Mouse (Mus musculus) erythroblast, embryonic 14.5 days (primary cell): Measurements from ENCODE around the gene Nr2e1. TPM values are rescaled to one million over a fixed set of nuclear protein-coding genes. Genes with fewer than 3 reads are reported as not detected.
A peak's percentile ranks its signal among the peaks of the same experiment; 100 is the strongest.

Source experiments
- H3K27me3 ChIP-seq: 2 replicates; pipeline ENCODE4 v1.6.1; 2012; ENCODE audit warnings: inconsistent platforms; ENCODE audit not compliant: control insufficient read depth
- H3K36me3 ChIP-seq: 2 replicates; pipeline ENCODE4 v1.6.1; 2012; ENCODE audit warnings: mild to moderate bottlenecking, inconsistent platforms; ENCODE audit not compliant: control insufficient read depth
- H3K4me1 ChIP-seq: 2 replicates; pipeline ENCODE4 v1.6.1; 2012; ENCODE audit warnings: inconsistent platforms; ENCODE audit not compliant: control insufficient read depth
- H3K4me3 ChIP-seq: replicated peaks from 2 replicates; pipeline ENCODE3; 2012; ENCODE audit warnings: moderate library complexity, mild to moderate bottlenecking, inconsistent platforms
- H3K9me3 ChIP-seq: 2 replicates; pipeline ENCODE4 v1.6.1; 2012; ENCODE audit warnings: low read length, inconsistent platforms, mixed read lengths; ENCODE audit not compliant: control insufficient read depth
- GATA1 ChIP-seq: IDR thresholded peaks from 2 replicates; pipeline ENCODE4 v1.6.1; 2012; ENCODE audit warnings: low read length, inconsistent platforms, mixed read lengths
- TAL1 ChIP-seq: IDR thresholded peaks from 3 replicates; pipeline ENCODE4 v1.6.1; 2012; ENCODE audit warnings: low read length, inconsistent platforms, mixed read lengths
- polyA plus RNA-seq: library from polyadenylated mRNA; stranded (reverse); fragments of >175 nt; gene quantifications from 2 replicates; pipeline ENCODE4 v1.2.3, GENCODE M21; 2012

Nr2e1 gene
- polyA plus RNA-seq, result not detected in 2 replicates

GRCm38 (mm10) chr10:42583157-42583872 lies at the start of gene Nr2e1, which contains the start of gene Ostm1:
Gene Nr2e1, minus strand, starts transcription at chr10:42583632.
Gene Ostm1, plus strand, starts transcription at chr10:42583822.
- Histone ChIP-seq H3K9me3 (peaks cover 41% of the 10 kb centered on the region), H3K36me3 (no peaks in the 10 kb centered on the region), H3K27me3 (peaks cover 100% of the 10 kb centered on the region), H3K4me3 (no peak within 1 kb of the TSS), H3K4me1 (peaks cover 5% of the 10 kb centered on the region)
- no peak for TF ChIP-seq TAL1
- TF ChIP-seq GATA1, result no peak

DNA sequence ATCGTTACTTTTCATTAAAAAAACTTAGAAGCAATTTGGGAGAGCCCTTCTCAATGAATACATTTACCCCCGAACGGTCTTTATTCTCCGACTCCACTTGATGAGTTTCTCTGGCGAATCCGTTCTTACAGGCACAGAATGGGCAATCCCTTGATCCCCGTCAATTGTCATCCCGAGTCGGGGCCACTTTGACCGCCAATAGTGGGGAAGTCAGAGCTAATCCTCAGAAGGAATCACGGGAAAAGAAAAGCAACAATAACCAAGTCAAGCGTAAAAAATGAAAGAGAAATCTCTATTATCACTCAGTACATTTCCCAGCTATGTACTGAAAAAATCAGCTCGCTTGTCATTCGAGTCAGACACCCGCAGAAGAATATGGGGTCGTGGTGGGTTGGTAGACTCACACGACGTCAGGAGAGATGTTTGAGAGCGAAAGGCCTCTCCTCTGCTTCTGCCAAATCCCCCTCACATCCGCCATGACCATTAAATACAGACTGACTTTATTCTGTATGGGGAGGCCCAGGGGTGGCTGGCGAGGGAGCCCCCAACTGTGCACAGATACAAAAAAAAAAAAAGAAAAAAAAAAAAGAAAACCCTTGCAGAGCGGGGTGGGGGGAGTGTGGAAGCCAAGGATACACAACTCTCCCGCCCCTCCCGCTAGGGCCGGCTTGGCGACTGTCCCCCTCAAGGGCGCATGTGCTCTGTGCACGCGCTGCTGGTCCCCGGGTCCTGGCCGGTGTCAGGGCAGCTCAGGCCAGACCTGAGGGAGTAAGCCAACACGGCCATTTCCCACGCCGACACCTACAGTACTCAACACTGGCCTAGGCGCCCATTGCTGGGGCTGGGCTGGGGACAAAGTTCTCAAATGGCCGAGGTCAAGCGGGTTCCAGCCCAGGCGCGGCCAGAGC lies 49.3 kb upstream of the Nr2e1 start:
- Histone ChIP-seq H3K27me3 (peaks cover 100% of the 10 kb centered on the region), H3K9me3 (peaks cover 18% of the 10 kb centered on the region), H3K36me3 (no peaks in the 10 kb centered on the region), H3K4me3 (peak overlapping the region; percentile 37), H3K4me1 (peaks cover 22% of the 10 kb centered on the region)
- TF ChIP-seq TAL1, result no peak
- no peak for TF ChIP-seq GATA1

DNA sequence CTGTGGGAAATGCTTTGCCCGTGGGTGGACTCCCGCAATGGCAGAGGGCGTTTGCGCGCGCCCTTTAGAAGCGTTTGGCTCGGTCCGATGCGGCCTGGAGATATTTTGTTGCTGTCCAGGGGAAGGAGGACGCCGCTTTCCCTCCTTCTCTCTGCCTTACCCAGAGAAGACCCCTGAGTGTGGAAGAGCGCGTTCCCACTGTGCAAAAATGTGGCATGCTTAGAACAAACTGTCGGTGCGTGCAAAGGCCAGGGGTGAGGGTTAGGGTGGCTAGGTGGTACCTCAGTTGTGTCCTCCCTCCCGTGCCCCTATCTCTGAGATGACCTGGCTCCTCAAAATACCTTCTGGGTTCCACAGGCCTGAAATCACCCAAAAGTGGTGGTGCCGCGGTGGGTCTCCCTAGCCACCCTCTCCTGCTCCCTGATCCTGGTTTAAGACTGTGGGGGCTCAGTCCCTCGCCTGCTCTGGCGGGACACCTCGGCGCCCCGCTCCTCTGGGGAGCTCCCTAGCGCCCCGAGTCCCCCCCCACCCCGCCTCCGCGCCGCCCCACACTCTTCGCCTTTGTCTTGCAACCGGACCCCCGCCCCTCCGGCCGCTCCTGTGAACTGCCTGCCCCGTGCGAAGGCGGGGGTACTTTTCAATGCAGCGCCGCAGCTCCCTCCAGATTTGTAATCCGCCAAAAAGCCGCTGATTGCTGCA lies 48.5 kb upstream of the Nr2e1 start:
- TF ChIP-seq TAL1 (no peak), GATA1 (no peak)
- peaks cover 100% of the 10 kb centered on the region for H3K27me3 ChIP-seq

GRCm38 (mm10) chr10:42630596-42631355 lies 47.3 kb upstream of the Nr2e1 start:
- Histone ChIP-seq H3K4me1 (peaks cover 35% of the 10 kb centered on the region), H3K36me3 (no peaks in the 10 kb centered on the region), H3K27me3 (peaks cover 99% of the 10 kb centered on the region), H3K4me3 (no peak overlapping the region), H3K9me3 (peaks cover 23% of the 10 kb centered on the region)
- TF ChIP-seq GATA1, result no peak
- TF ChIP-seq TAL1, result no peak

More for the DNA sequence above, 48.5 kb upstream of the Nr2e1 start:
- Histone ChIP-seq H3K9me3 (peaks cover 16% of the 10 kb centered on the region), H3K4me3 (no peak overlapping the region), H3K36me3 (no peaks in the 10 kb centered on the region), H3K4me1 (peaks cover 27% of the 10 kb centered on the region)

- H3K9me3 ChIP-seq, result peaks cover 10% of the 10 kb centered on the region
- peaks cover 83% of the 10 kb centered on the region for H3K27me3 ChIP-seq
- peaks cover 47% of the 10 kb centered on the region for H3K4me1 ChIP-seq
- H3K36me3 ChIP-seq, result no peaks in the 10 kb centered on the region
- TF ChIP-seq TAL1 (no peak), GATA1 (no peak)
- H3K4me3 ChIP-seq, result no peak overlapping the region
Observed at GRCm38 (mm10) chr10:42625907-42626306, 42.5 kb upstream of the Nr2e1 start.

DNA sequence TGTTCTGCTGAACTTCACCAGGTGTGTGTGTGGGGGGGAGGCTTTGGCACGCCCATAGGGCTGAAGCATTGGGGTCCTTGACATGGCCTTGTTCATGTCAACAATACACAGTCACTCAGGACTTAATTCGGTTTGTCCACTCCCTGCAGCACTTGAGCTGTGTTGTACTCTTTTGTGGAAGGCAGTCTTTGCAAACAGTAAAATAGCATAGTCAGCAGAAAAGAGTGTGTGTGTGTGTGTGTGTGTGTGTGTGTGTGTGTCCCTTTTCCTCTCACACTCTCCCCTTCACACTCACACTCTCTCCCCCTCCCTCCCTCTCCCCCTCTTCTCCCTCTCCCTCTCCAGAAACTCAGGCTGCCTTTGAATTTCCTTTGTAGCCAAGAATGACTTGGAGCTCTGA lies 34.9 kb upstream of the Nr2e1 start:
- Histone ChIP-seq H3K27me3 (peaks cover 88% of the 10 kb centered on the region), H3K9me3 (peaks cover 8% of the 10 kb centered on the region), H3K36me3 (no peaks in the 10 kb centered on the region), H3K4me3 (no peak overlapping the region), H3K4me1 (peaks cover 7% of the 10 kb centered on the region)
- no peak for TF ChIP-seq TAL1
- no peak for TF ChIP-seq GATA1

GRCm38 (mm10) chr10:42614766-42615165 lies 31.3 kb upstream of the Nr2e1 start:
- Histone ChIP-seq H3K9me3 (peaks cover 13% of the 10 kb centered on the region), H3K4me3 (no peak overlapping the region), H3K4me1 (no peaks in the 10 kb centered on the region; the same call in none of the 2 replicates), H3K27me3 (peaks cover 99% of the 10 kb centered on the region), H3K36me3 (no peaks in the 10 kb centered on the region)
- TF ChIP-seq TAL1 (no peak), GATA1 (no peak)
